Mouse (Mus musculus): ENCODE results near the gene Dhx38. TPM values are rescaled to one million over a fixed set of nuclear protein-coding genes. Genes with fewer than 3 reads are reported as not detected.

Gene Dhx38
- 1.7 TPM for polyA plus RNA-seq (2014; fragmentation: Illumina TruSeq; extraction: RNeasy Lipid Tissue Mini Kit (QIAGEN cat#74804); ENCODE audit: low read depth, low replicate concordance)

GRCm38 (mm10) chr8:109565498-109566333 is at the start of gene Dhx38, which contains the start of gene Txnl4b:
Gene Dhx38, minus strand, starts transcription at chr8:109565861.
Gene Txnl4b, plus strand, starts transcription at chr8:109565892.

GRCm38 (mm10) chr8:109614243-109615210 is 48.9 kb upstream of the Dhx38 start, which contains the start of gene Pkd1l3:
Gene Pkd1l3, plus strand, starts transcription at chr8:109614517.

GRCm38 (mm10) chr8:109608271-109609152 is 42.9 kb upstream of the Dhx38 start, which contains the start of gene Dhodh:
Gene Dhodh, minus strand, starts transcription at chr8:109608673.

GRCm38 (mm10) chr8:109578900-109579301 is 13.2 kb upstream of the Dhx38 start, which contains the start of gene Hp:
Gene Hp, minus strand, starts transcription at chr8:109579172.

Other genes starting within 250 kb of the Dhx38 start
- not detected for gene Pmfbp1, start 71.8 kb downstream of the Dhx38 start, polyA plus RNA-seq (2014; fragmentation: Illumina TruSeq; extraction: RNeasy Lipid Tissue Mini Kit (QIAGEN cat#74804); ENCODE audit: low read depth, low replicate concordance)
- gene Txnl4b, start within 50 bp of the Dhx38 start, polyA plus RNA-seq (2014; fragmentation: Illumina TruSeq; extraction: RNeasy Lipid Tissue Mini Kit (QIAGEN cat#74804); ENCODE audit: low read depth, low replicate concordance), result 14.2 TPM
- 124 TPM for gene Hp, start 13.3 kb upstream of the Dhx38 start, polyA plus RNA-seq (2014; fragmentation: Illumina TruSeq; extraction: RNeasy Lipid Tissue Mini Kit (QIAGEN cat#74804); ENCODE audit: low read depth, low replicate concordance)
- 1.7 TPM for gene Dhodh, start 42.8 kb upstream of the Dhx38 start, polyA plus RNA-seq (2014; fragmentation: Illumina TruSeq; extraction: RNeasy Lipid Tissue Mini Kit (QIAGEN cat#74804); ENCODE audit: low read depth, low replicate concordance)
- not detected for gene Pkd1l3, start 48.7 kb upstream of the Dhx38 start, polyA plus RNA-seq (2014; fragmentation: Illumina TruSeq; extraction: RNeasy Lipid Tissue Mini Kit (QIAGEN cat#74804); ENCODE audit: low read depth, low replicate concordance)
- 39.4 TPM for gene Ist1, start 127.4 kb upstream of the Dhx38 start, polyA plus RNA-seq (2014; fragmentation: Illumina TruSeq; extraction: RNeasy Lipid Tissue Mini Kit (QIAGEN cat#74804); ENCODE audit: low read depth, low replicate concordance)
- gene Zfp821, start 139.7 kb upstream of the Dhx38 start, polyA plus RNA-seq (2014; fragmentation: Illumina TruSeq; extraction: RNeasy Lipid Tissue Mini Kit (QIAGEN cat#74804); ENCODE audit: low read depth, low replicate concordance), result 0.69 TPM
- gene Atxn1l, start 171.9 kb upstream of the Dhx38 start, polyA plus RNA-seq (2014; fragmentation: Illumina TruSeq; extraction: RNeasy Lipid Tissue Mini Kit (QIAGEN cat#74804); ENCODE audit: low read depth, low replicate concordance), result 6.2 TPM
- gene Ap1g1, start 212.7 kb upstream of the Dhx38 start, polyA plus RNA-seq (2014; fragmentation: Illumina TruSeq; extraction: RNeasy Lipid Tissue Mini Kit (QIAGEN cat#74804); ENCODE audit: low read depth, low replicate concordance), result 114 TPM

Data from liver, adult 10 weeks (tissue).